29 mouse cellular contexts compared by ENCODE assay signal in the genomic region with DNA sequence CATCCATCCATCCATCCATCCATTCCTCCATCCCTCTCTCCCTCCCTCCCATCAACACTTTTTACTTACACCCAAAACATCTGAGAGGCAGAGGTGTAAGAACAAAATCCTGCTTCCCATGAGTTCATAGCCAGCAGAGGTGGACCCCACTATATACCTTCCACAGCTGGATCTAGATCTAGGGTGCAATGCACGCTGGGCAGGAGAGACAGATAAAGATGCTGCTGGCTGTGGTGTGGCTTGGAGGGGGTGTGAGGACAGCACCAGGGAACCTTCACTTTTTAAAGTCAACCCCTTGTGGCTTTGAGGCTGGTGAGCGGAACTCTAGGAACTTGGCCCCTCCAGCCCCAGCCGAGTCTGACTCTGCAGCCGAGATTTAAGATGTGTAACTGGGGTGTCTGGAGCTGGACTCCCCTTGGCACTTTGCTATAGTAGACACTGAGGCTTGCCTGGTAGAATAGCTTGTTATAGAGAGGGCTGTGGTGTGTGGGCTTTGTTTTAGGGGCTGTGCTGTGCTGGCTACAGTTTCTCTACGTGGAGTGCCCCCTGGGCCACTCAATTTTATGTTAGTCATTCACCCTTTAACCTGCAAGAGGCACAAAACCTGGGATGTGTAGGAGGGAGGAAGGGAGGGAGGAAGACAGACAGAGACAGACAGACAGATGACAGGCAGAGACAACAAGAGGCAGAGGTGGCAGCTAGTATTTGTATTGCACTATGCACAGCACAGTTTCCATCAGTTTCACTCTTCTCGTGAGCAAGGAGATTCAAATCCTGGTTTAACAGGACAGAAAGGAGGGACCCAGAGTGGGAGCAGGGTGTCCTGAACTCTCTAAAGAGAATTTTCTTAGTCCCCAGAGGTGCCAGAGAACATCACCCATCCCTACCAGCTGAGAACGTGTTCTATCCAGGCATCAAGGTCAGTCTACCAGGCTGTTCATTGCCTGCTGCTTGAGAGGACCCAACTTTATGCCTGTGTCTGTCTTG. TPM values are rescaled to one million over a fixed set of nuclear protein-coding genes. Genes with fewer than 3 reads are reported as not detected.
DNase-seq lines count a peak whose midpoint lies in the region; ATAC-seq and TF ChIP-seq lines count a peak whose summit lies in the region.
"Had no signal": no experiment of that assay in that cellular context is flagged by ENCODE, and none has a peak within 500 bp of the region (broad histone marks: within the 10 kb centered on the region; RNA-seq: fewer than 3 reads in every experiment).

No protein-coding gene starts in this region.

- H3K9me3 ChIP-seq in liver, postnatal 0 days (ENCODE audit: low read length) = no peaks in the 10 kb centered on the region
- no peaks in the 10 kb centered on the region for H3K9me3 ChIP-seq in CH12.LX (replicated peaks; ENCODE audit: low read length)
- H3K9me3 ChIP-seq in hindbrain, embryonic 16.5 days (ENCODE audit: control insufficient read depth, low read length) = no peaks in the 10 kb centered on the region
- H3K9me3 ChIP-seq: heart, embryonic 10.5 days; heart, embryonic 15.5 days; kidney, embryonic 15.5 days; limb, embryonic 13.5 days; liver, embryonic 12.5 days; neural tube, embryonic 13.5 days had no signal

- H3K4me2 ChIP-seq in liver, postnatal 0 days (ENCODE audit: low read depth, low read length) = peak overlapping the region; percentile 22
- H3K4me2 ChIP-seq in CH12.LX (ENCODE audit: insufficient read depth, low read depth, poor library complexity, severe bottlenecking) = peak overlapping the region; percentile 93
- H3K4me2 ChIP-seq in hindbrain, embryonic 16.5 days (ENCODE audit: low read length) = no peak overlapping the region
- H3K4me2 ChIP-seq: kidney, embryonic 15.5 days; limb, embryonic 13.5 days; liver, embryonic 12.5 days; neural tube, embryonic 13.5 days had no signal

- H3K36me3 ChIP-seq in liver, postnatal 0 days (replicated peaks; ENCODE audit: insufficient read depth, low read length) = no peaks in the 10 kb centered on the region
- peaks cover 9 to 46% of the 10 kb centered on the region in 2 experiments for H3K36me3 ChIP-seq in CH12.LX (replicated peaks in 1 of 2; ENCODE audit: control insufficient read depth in 1 of 2, insufficient read depth in 1 of 2, low read length in 1 of 2)
- H3K36me3 ChIP-seq in splenic B cell, adult 2 months (ENCODE audit: control insufficient read depth, insufficient read depth, low read length, poor library complexity, severe bottlenecking) = peaks cover 2% of the 10 kb centered on the region
- H3K36me3 ChIP-seq in hindbrain, embryonic 16.5 days (ENCODE audit: control insufficient read depth, insufficient read depth, low read length) = no peaks in the 10 kb centered on the region
- H3K36me3 ChIP-seq: heart, embryonic 10.5 days; heart, embryonic 15.5 days; kidney, embryonic 15.5 days; limb, embryonic 13.5 days; liver, embryonic 12.5 days; neural tube, embryonic 13.5 days had no signal

- H3K4me1 ChIP-seq in liver, postnatal 0 days (ENCODE audit: insufficient read depth) = peaks cover 2% of the 10 kb centered on the region; the same call in 1 of the 2 replicates
- H3K4me1 ChIP-seq in CH12.LX (ENCODE audit: control insufficient read depth in 1 of 2, insufficient read depth in 2 of 2) = peaks cover 10 to 36% of the 10 kb centered on the region in 2 experiments
- H3K4me1 ChIP-seq in hindbrain, embryonic 16.5 days (ENCODE audit: control insufficient read depth, insufficient read depth, low read depth, low read length) = peaks cover 5% of the 10 kb centered on the region

- TF ChIP-seq CTCF in liver, postnatal 0 days (IDR thresholded peaks at IDR 0.05; ENCODE audit: low read depth) = no peak
- TF ChIP-seq CTCF in CH12.LX (conservative IDR thresholded peaks at IDR 0.05 in 1 of 2, IDR thresholded peaks at IDR 0.05 in 1 of 2; ENCODE audit: low read depth in 2 of 2, low read length in 2 of 2) = no peak

- dilution Hi-C loops in CH12.LX (cut with MboI; ENCODE audit: extremely low pct_ligation_motif_present, extremely low pct_unique_long_range_greater_than_20kb, low sequenced_read_pairs) = no loop called here

- 57% methylated on average over 7 of the region's 7 CpGs for WGBS in liver, postnatal 0 days (ENCODE audit: insufficient replicate concordance)
- WGBS in hindbrain, embryonic 16.5 days = 79% methylated on average over 7 of the region's 7 CpGs

- H3K9ac ChIP-seq in liver, postnatal 0 days (replicated peaks) = no peak overlapping the region
- peak overlapping the region; percentile 80 for H3K9ac ChIP-seq in CH12.LX (ENCODE audit: insufficient read depth, low read depth)
- no peak overlapping the region for H3K9ac ChIP-seq in hindbrain, embryonic 16.5 days (ENCODE audit: low read depth, low read length)
- H3K9ac ChIP-seq: kidney, embryonic 15.5 days; limb, embryonic 13.5 days; liver, embryonic 12.5 days; neural tube, embryonic 13.5 days had no signal

- no peak overlapping the region for H3K4me3 ChIP-seq in liver, postnatal 0 days (ENCODE audit: low read depth, low read length)
- H3K4me3 ChIP-seq in CH12.LX (replicated peaks in 1 of 3; ENCODE audit: low read depth in 2 of 3, low read length in 2 of 3, poor library complexity in 1 of 3) = peak overlapping the region; percentile 62 to 99 (median 96)
- H3K4me3 ChIP-seq in hindbrain, embryonic 16.5 days (ENCODE audit: low read length) = no peak overlapping the region
- H3K4me3 ChIP-seq: kidney, embryonic 15.5 days; layer of hippocampus, adult 2 months; limb, embryonic 13.5 days; liver, embryonic 12.5 days; myocyte; neural tube, embryonic 13.5 days had no signal

- no peak for TF ChIP-seq POLR2A in CH12.LX (IDR thresholded peaks at IDR 0.05; ENCODE audit: low read depth, low read length)

- H3K79me2 ChIP-seq in CH12.LX (replicated peaks; ENCODE audit: control insufficient read depth, extremely low read depth, insufficient read depth, poor library complexity, severe bottlenecking) = peaks cover 61% of the 10 kb centered on the region

- H3K27ac ChIP-seq in liver, postnatal 0 days (ENCODE audit: low read depth) = no peak overlapping the region
- peak overlapping the region; percentile 93 for H3K27ac ChIP-seq in CH12.LX (ENCODE audit: insufficient read depth, low read depth)
- H3K27ac ChIP-seq in hindbrain, embryonic 16.5 days (ENCODE audit: low read depth, low read length) = no peak overlapping the region
- H3K27ac ChIP-seq: heart, embryonic 10.5 days; heart, embryonic 15.5 days; hindbrain, postnatal 0 days; kidney, embryonic 15.5 days; layer of hippocampus, adult 2 months; limb, embryonic 13.5 days; liver, embryonic 12.5 days; neural tube, embryonic 13.5 days had no signal

- TF ChIP-seq RAD21 in CH12.LX (IDR thresholded peaks at IDR 0.05; ENCODE audit: low read depth, low read length) = no peak

- H3K27me3 ChIP-seq in liver, postnatal 0 days (ENCODE audit: insufficient read depth, low read length) = no peaks in the 10 kb centered on the region
- H3K27me3 ChIP-seq in CH12.LX (replicated peaks) = no peaks in the 10 kb centered on the region
- H3K27me3 ChIP-seq in splenic B cell, adult 2 months (ENCODE audit: control insufficient read depth, insufficient read depth, low read length, poor library complexity, severe bottlenecking) = no peaks in the 10 kb centered on the region
- H3K27me3 ChIP-seq in hindbrain, embryonic 16.5 days (replicated peaks; ENCODE audit: control insufficient read depth, insufficient read depth, low read length) = no peaks in the 10 kb centered on the region
- H3K27me3 ChIP-seq: kidney, embryonic 15.5 days; limb, embryonic 13.5 days; neural tube, embryonic 13.5 days had no signal

- no peak for TF ChIP-seq EP300 in liver, postnatal 0 days (IDR thresholded peaks at IDR 0.05; ENCODE audit: low read depth)
- peak; percentile 7; the same call in 1 of the 2 replicates for TF ChIP-seq EP300 in CH12.LX (IDR thresholded peaks at IDR 0.05; ENCODE audit: low read length)

- ATAC-seq in liver, postnatal 0 days = no peak
- ATAC-seq in hindbrain, embryonic 16.5 days = no peak
- ATAC-seq: forebrain, embryonic 14.5 days; hindbrain, postnatal 0 days; liver, embryonic 12.5 days; midbrain, embryonic 16.5 days had no signal

- no peak for DNase-seq in liver, postnatal 0 days
- no peak for DNase-seq in liver
- DNase-seq in thymus, postnatal 0 days (ENCODE audit: low spot score) = peak; percentile 2
- DNase-seq in thymus, adult 18-20 months = no peak
- no peak for DNase-seq in CH12.LX (ENCODE audit: extremely low read depth)
- DNase-seq in splenic B cell, adult 2 months (ENCODE audit: low read depth, low spot score) = peak; percentile 42
- DNase-seq: adrenal gland, adult 2 months; adrenal gland, postnatal 36 days; cerebellum, adult 2 months; cerebellum, postnatal 14 days; gastrocnemius, postnatal 14 days; kidney, adult 18-20 months; kidney, postnatal 25 days; lung, adult 18-20 months; lung, postnatal 10 days had no signal

- in situ Hi-C loops in CH12.LX (cut with MboI; ENCODE audit: low pct_ligation_motif_present, low pct_unique_long_range_greater_than_20kb, low sequenced_read_pairs) = loop anchor here (10.0 kb wide), 1 partner anchor 91 kb away; the partner anchor contains the start of gene Krt222

TF ChIP-seq in CH12.LX, 34 proteins besides CTCF, POLR2A, EP300 and RAD21 (continues in another document):
- TF ChIP-seq CHD2 (IDR thresholded peaks at IDR 0.05; ENCODE audit: low read length) = no peak
- TF ChIP-seq MYC (IDR thresholded peaks at IDR 0.05; ENCODE audit: low read depth, low read length) = 0 out of 2 replicates have a peak, but pooled peaks have one; percentile 18
- TF ChIP-seq MAX (IDR thresholded peaks at IDR 0.05; ENCODE audit: low read length) = peak; percentile 29; the same call in 1 of the 2 replicates
- TF ChIP-seq RCOR1 (conservative IDR thresholded peaks at IDR 0.05; ENCODE audit: low read depth, low read length) = 0 out of 2 replicates have a peak, but pooled peaks have one; percentile 18
- TF ChIP-seq ETS1 (conservative IDR thresholded peaks at IDR 0.05; ENCODE audit: low read depth, low read length) = no peak
- no peak for TF ChIP-seq ELF1 (IDR thresholded peaks at IDR 0.05; ENCODE audit: low read depth, low read length)
- no peak for TF ChIP-seq JUN (IDR thresholded peaks at IDR 0.05; ENCODE audit: insufficient read depth, low read depth, low read length)
- peak; percentile 82 for TF ChIP-seq MXI1 (IDR thresholded peaks at IDR 0.05; ENCODE audit: low read depth, low read length)
- peak; percentile 65; the same call in 1 of the 2 replicates for TF ChIP-seq MAZ (IDR thresholded peaks at IDR 0.05; ENCODE audit: low read depth, low read length)
- TF ChIP-seq ZC3H11A (IDR thresholded peaks at IDR 0.05; ENCODE audit: low read depth, low read length) = no peak
- TF ChIP-seq TCF12 (IDR thresholded peaks at IDR 0.05; ENCODE audit: low read depth, low read length) = no peak; the same call in 1 of the 2 replicates

RNA-seq across cellular contexts. Expression of gene Ccr7, which starts 0.8 kb away (rescaled TPM):
- polyA plus RNA-seq in liver, postnatal 0 days (2015; fragmentation: Nextera tagmentation; extraction: Ambion mirVana) = 1.5 and 1.6 TPM in 2 replicates
- polyA plus RNA-seq in thymus, postnatal 0 days (2015; fragmentation: Nextera tagmentation; extraction: Ambion mirVana) = 36.2 and 37.4 TPM in 2 replicates
- total RNA-seq in CH12.LX (2012; rRNA removed) (170 and 241 TPM in 2 replicates), CH12.LX (2014; rRNA removed) (178 and 203 TPM in 2 replicates)
- 306 and 316 TPM in 2 replicates for polyA plus RNA-seq in CH12.LX (2012; ENCODE audit: insufficient read length, low read depth)
- not detected in 2 replicates for polyA plus RNA-seq in hindbrain, embryonic 16.5 days (2015; fragmentation: Nextera tagmentation; extraction: Ambion mirVana)
- total RNA-seq: hindbrain, postnatal 0 days; layer of hippocampus, adult 2 months; layer of hippocampus, postnatal 25 days; left cerebral cortex, postnatal 36 days had no signal
- polyA plus RNA-seq: forebrain, embryonic 14.5 days; hindbrain, postnatal 0 days; neural tube, embryonic 13.5 days had no signal

Comparison
In these comparisons a context has a peak if more than half of its experiments do, and no peak if none do; other contexts are left out.
1. DNase-seq: peak in thymus, postnatal 0 days (single experiment) and splenic B cell, adult 2 months (single experiment); none in liver, postnatal 0 days (single experiment), liver (single experiment), thymus, adult 18-20 months (0 of 2) and CH12.LX (single experiment).
2. H3K4me3 ChIP-seq: peak in CH12.LX (3 of 3); none in liver, postnatal 0 days (single experiment) and hindbrain, embryonic 16.5 days (single experiment).
3. RNA of gene Ccr7, which starts 0.8 kb away (polyA plus RNA-seq): 306 to 316 TPM in CH12.LX and 36.2 to 37.4 TPM in thymus, postnatal 0 days; 1.5 to 1.6 TPM in liver, postnatal 0 days and not detected in hindbrain, embryonic 16.5 days; every median in the first group is over 10 times any median in the second.